Mouse (Mus musculus) kidney, postnatal 0 days (tissue): ENCODE measurements around the gene Tmigd3. TPM values are rescaled to one million over a fixed set of nuclear protein-coding genes. Genes with fewer than 3 reads are reported as not detected.

ENCODE experiments used
- ATAC-seq: fragments of 200-750 bp; cut with Nextera tagmentation; replicated peaks from 2 replicates; pipeline ENCODE4 v1.8.0; 2017; ENCODE audit warnings: low read depth, moderate number of reproducible peaks, moderate TSS enrichment, moderate library complexity; ENCODE audit not compliant: low FRiP score
- DNase-seq: peaks from one replicate; pipeline ENCODE4 v3.0.0-alpha.2; 2016; ENCODE audit warnings: low spot score
- H3K27ac ChIP-seq: fragments of 300-500 bp; sonication (generic); 2 replicates; pipeline ENCODE4 v1.5.1; 2014; ENCODE audit warnings: mild to moderate bottlenecking
- H3K27me3 ChIP-seq: fragments of 300-500 bp; sonication (generic); 2 replicates; pipeline ENCODE4 v1.6.1; 2014; ENCODE audit warnings: low read length, mixed read lengths; ENCODE audit not compliant: insufficient read depth
- H3K36me3 ChIP-seq: fragments of 300-500 bp; sonication (generic); 2 replicates; pipeline ENCODE4 v1.6.1; 2014; ENCODE audit warnings: low read length, mixed read lengths; ENCODE audit not compliant: insufficient read depth
- H3K4me1 ChIP-seq: fragments of 300-500 bp; sonication (generic); replicated peaks from 2 replicates; pipeline ENCODE4 v1.6.1; 2014; ENCODE audit warnings: antibody characterized with exemption, low read length, mixed read lengths; ENCODE audit not compliant: insufficient read depth
- H3K4me2 ChIP-seq: fragments of 300-500 bp; sonication (generic); 2 replicates; pipeline ENCODE4 v1.6.1; 2014; ENCODE audit warnings: mild to moderate bottlenecking, low read length, moderate library complexity, mixed read lengths
- H3K4me3 ChIP-seq: fragments of 300-500 bp; sonication (generic); replicated peaks from 2 replicates; pipeline ENCODE4 v1.5.1; 2014; ENCODE audit warnings: low read depth, low read length
- H3K9ac ChIP-seq: fragments of 300-500 bp; sonication (generic); 2 replicates; pipeline ENCODE4 v1.6.1; 2014; ENCODE audit warnings: low read depth, low read length
- H3K9me3 ChIP-seq: fragments of 300-500 bp; sonication (generic); replicated peaks from 2 replicates; pipeline ENCODE4 v1.6.1; 2016; ENCODE audit warnings: low read length, inconsistent platforms, mixed read lengths
- CTCF ChIP-seq: IDR thresholded peaks from 2 replicates; pipeline ENCODE4 v1.5.1; 2016; ENCODE audit warnings: antibody characterized with exemption, low read depth, mild to moderate bottlenecking, moderate library complexity
- WGBS: fragments of 180-500 bp; shearing (Covaris S2); extraction: QIAGEN DNeasy Blood & Tissue Kit; methylation state at CpG from one replicate; pipeline ENCODE4 v1.1.7; 2014; 5-methylcytosine and 5-hydroxymethylcytosine counted together
- polyA plus RNA-seq: library from polyadenylated mRNA; unstranded; fragments of >200 nt; fragmentation: Nextera tagmentation; extraction: Ambion mirVana; gene quantifications from 2 replicates; pipeline ENCODE4 v1.2.1, GENCODE M21; 2015

Gene Tmigd3
- polyA plus RNA-seq, 1 experiment from 2014 or later = 0.18 TPM

- no peak overlapping the region for H3K27ac ChIP-seq
- H3K9ac ChIP-seq = no peak overlapping the region
- H3K9me3 ChIP-seq = no peaks in the 10 kb centered on the region
- no peaks in the 10 kb centered on the region for H3K27me3 ChIP-seq
- DNase-seq = no peak
- H3K4me3 ChIP-seq = no peak overlapping the region
- H3K36me3 ChIP-seq = no peaks in the 10 kb centered on the region
- 80% methylated on average over 4 of the region's 4 CpGs for WGBS
- no peak for TF ChIP-seq CTCF
- ATAC-seq = no peak
- H3K4me2 ChIP-seq = no peak overlapping the region
- no peaks in the 10 kb centered on the region for H3K4me1 ChIP-seq
Measured at GRCm38 (mm10) chr3:105854786-105855185, 15.9 kb upstream of the Tmigd3 start.

GRCm38 (mm10) chr3:105857513-105857912, 13.2 kb upstream of the Tmigd3 start:
- H3K4me3 ChIP-seq = no peak overlapping the region
- no peaks in the 10 kb centered on the region for H3K4me1 ChIP-seq
- ATAC-seq = no peak
- H3K36me3 ChIP-seq = no peaks in the 10 kb centered on the region
- no peak overlapping the region for H3K4me2 ChIP-seq
- TF ChIP-seq CTCF = no peak
- no peaks in the 10 kb centered on the region for H3K9me3 ChIP-seq
- H3K27ac ChIP-seq = no peak overlapping the region
- 56% methylated on average over 5 of the region's 5 CpGs for WGBS
- DNase-seq = no peak
- no peak overlapping the region for H3K9ac ChIP-seq
- no peaks in the 10 kb centered on the region for H3K27me3 ChIP-seq

DNA sequence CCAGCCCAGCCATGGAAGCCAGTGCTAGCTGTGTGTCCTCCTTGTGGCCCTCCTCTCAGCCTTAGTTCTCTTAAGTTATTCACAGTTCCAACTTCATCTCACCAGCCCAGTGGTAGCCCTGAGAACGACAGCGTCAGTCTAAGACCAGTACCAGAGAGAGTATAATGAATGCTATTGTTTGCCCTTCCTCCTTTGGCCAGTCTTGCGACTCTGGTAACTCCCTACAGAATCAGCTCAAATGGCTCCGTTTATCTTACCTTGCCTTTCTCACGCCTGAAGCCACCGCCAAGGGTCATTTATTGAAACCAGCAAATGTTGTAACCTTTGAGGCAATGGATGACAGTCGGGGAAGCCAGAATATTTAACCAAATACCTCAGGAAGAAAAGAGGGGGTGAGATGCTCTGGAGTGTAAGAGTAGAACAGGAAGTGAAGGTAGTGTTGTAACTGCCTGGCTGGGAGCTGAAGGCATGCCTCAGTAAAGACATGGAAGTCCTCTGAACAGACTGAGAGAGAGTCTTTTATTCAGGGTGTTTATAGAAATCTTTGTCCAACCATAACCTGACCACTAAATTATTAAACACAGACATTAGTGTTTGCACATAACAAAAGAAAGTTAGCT, 8.8 kb upstream of the Tmigd3 start:
- ATAC-seq = no peak
- Histone ChIP-seq H3K9me3 (no peaks in the 10 kb centered on the region), H3K9ac (no peak overlapping the region), H3K36me3 (no peaks in the 10 kb centered on the region), H3K27me3 (no peaks in the 10 kb centered on the region), H3K4me1 (no peaks in the 10 kb centered on the region), H3K4me2 (no peak overlapping the region), H3K4me3 (no peak overlapping the region), H3K27ac (no peak overlapping the region)
- TF ChIP-seq CTCF = no peak
- no peak for DNase-seq
- whole genome bisulfite sequencing = 38% methylated on average over 7 of the region's 7 CpGs

GRCm38 (mm10) chr3:105864123-105864522, 6.6 kb upstream of the Tmigd3 start:
- Histone ChIP-seq H3K4me2 (no peak overlapping the region), H3K36me3 (no peaks in the 10 kb centered on the region), H3K4me1 (no peaks in the 10 kb centered on the region), H3K27me3 (no peaks in the 10 kb centered on the region), H3K27ac (no peak overlapping the region), H3K9ac (no peak overlapping the region), H3K4me3 (no peak overlapping the region), H3K9me3 (no peaks in the 10 kb centered on the region)
- 77% methylated on average over 1 of the region's 1 CpGs for WGBS
- no peak for DNase-seq
- no peak for TF ChIP-seq CTCF
- no peak for ATAC-seq

DNA sequence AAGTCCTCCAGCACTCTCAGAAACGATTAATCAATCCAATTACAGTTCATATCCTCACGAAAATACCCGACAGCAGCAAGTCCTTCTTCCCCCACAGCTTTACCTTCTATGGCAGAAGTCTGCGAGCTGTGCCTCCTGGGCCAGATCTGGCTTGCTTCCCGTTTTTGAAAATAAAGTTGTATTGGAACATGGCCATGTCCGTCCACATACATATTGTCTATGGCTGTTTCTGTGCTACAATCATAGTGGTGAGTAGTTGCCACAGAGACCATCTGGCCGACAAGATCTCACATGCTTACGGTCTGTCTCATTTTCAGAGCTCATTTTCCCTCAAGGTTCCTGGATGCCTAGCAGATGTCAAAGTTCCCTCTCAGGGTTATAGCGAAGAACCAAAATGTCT, 5.6 kb upstream of the Tmigd3 start:
- no peak for ATAC-seq
- Histone ChIP-seq H3K4me1 (no peaks in the 10 kb centered on the region), H3K27ac (no peak overlapping the region), H3K9me3 (no peaks in the 10 kb centered on the region), H3K9ac (no peak overlapping the region), H3K4me2 (no peak overlapping the region), H3K4me3 (no peak overlapping the region), H3K27me3 (no peaks in the 10 kb centered on the region), H3K36me3 (no peaks in the 10 kb centered on the region)
- 72% methylated on average over 9 of the region's 9 CpGs for WGBS
- no peak for DNase-seq
- no peak for TF ChIP-seq CTCF

DNA sequence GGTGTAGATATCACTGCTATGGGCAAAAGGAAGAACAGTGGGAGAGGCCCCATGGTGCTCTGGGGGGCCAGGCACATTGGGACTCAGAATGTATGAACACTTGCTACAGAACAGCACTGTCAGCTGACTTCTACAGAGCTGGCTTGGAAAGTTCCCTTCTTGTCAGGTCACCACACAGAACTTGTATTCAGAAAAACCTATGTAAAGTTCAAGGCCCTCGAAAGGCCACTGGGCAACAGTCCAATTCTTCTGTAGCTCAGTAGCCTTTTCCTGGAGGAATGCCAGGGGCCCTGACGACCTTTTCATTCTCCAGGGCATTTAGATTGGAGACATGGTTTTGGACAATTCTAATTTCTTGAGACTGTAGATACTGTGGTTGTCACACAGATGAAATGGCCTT, 2.6 kb upstream of the Tmigd3 start:
- peak; percentile 59 for DNase-seq
- WGBS = 30% methylated on average over 2 of the region's 2 CpGs
- H3K4me1 ChIP-seq = no peaks in the 10 kb centered on the region
- no peaks in the 10 kb centered on the region for H3K9me3 ChIP-seq
- H3K27me3 ChIP-seq = no peaks in the 10 kb centered on the region
- H3K9ac ChIP-seq = no peak overlapping the region
- no peak overlapping the region for H3K27ac ChIP-seq
- H3K4me3 ChIP-seq = no peak overlapping the region
- 0 out of 2 replicates have a peak, but pooled peaks have one; percentile 21 for ATAC-seq
- TF ChIP-seq CTCF = no peak
- H3K4me2 ChIP-seq = no peak overlapping the region
- no peaks in the 10 kb centered on the region for H3K36me3 ChIP-seq

DNA sequence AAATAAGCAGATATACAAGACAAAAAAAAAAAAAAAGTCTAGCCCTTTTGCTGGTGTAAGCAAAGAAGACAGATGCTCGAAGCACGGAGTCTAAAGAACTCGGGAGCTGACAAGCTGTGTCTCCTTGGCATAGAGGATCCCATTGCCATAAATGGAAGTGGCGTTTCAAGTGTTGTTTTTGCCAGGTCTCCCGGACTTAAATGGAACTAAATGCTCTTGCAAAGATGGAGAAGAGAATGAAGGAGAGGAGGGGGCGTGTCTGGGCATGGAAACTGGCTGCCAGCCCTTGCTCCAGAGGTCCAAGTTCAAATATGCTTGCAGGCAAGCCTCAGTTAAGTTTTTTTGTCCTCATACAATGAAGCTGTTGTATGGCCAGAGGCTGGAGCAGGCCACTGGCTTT, 1.3 kb downstream of the Tmigd3 start:
- TF ChIP-seq CTCF = no peak
- Histone ChIP-seq H3K4me2 (no peak overlapping the region), H3K9ac (no peak overlapping the region), H3K4me3 (no peak overlapping the region), H3K4me1 (no peaks in the 10 kb centered on the region), H3K9me3 (no peaks in the 10 kb centered on the region), H3K27me3 (no peaks in the 10 kb centered on the region), H3K27ac (peak overlapping the region; percentile 50; the same call in 1 of the 2 replicates), H3K36me3 (no peaks in the 10 kb centered on the region)
- no peak for ATAC-seq
- 47% methylated on average over 6 of the region's 6 CpGs for WGBS
- no peak for DNase-seq
